Mouse (Mus musculus) lung, postnatal 25 days (tissue): ENCODE data around the gene Kcnj6.

Experiments
- DNase-seq: peaks from one replicate; pipeline ENCODE4 v3.0.0; 2022; ENCODE audit warnings: low spot score

The Kcnj6 gene

DNA sequence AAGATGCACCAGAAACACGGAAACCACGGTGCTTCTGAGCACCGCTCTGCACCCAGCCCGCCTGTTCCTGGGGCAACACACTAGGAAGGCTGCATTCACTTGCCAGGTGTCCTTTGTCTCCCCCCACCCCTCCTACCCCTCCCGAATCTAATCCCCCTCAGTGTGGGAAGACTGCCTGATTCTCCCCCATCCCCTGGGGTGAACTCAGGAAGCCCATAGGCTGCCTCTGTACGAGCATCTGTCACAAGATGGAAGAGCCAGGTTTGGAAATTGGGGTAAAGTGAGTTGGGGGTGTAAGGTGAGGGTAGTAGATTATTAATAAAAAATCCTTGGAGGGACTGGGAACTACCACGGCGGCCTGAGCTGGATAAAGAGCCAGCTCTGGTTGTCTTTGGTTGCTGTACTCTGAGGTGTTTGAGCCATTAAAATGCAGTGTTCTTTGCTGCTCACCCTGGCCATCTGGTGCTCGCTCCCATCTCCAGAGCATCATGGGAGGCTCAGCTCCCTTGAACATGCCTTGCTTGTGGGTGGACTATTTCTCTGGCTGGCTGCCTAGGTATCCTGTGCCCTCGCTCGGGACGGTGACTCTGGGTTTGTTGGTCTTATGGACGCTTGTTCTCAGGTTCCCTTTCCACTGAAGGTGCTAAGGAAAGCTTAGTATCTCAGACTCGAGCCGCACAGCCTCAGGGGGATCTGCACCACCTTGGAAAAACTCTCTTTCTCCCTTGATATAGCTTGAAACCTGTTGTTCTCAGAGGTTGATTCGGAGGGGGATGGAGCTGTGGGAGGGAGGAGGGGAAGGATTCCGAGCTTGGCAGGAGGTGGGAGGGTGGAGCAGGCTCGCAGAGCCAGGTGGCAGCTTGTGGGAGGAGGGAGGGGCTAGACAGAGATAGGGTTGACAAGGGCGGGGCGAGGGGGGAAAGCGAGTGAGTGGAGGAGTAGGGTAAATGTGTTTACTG is 65.9 kb downstream of the Kcnj6 start:
- no peak for DNase-seq

DNA sequence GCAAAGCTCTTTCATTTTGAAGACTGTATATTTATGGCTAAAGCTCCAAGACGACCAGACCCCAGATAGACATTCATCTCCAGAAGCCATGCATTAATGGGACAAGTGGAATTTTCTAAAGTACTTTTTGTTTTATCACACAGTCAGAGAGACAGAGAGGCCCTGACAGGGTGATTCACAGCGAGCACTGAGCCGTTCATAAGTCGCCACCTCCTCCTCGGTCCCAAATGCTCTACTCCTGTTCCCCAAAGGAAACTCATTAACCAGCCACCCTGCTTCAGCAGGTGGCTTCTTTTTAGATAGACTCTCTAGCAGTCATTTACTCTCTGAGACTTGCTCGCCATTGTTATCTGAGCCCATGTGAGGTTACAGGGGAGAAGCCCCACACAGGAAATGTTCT is 72.1 kb downstream of the Kcnj6 start:
- DNase-seq: no peak

DNA sequence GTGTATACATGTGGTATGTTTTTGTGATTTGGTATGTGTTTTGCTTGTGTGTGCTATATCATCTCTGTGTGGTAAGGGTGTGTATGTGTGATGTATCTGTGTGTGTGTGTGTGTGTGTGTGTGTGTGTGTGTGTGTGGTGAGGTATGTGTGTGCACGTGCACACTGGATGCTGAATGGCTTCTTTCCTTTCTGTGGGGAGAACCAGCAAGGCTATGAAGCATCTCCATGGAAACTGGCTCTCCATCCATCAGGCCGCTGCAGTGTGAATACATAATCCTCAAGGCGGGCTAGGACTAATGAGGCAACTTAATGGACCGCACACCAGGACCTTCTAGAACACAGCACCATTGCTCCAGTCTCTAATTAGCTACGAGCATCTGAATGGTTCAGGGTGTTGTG is 78.3 kb downstream of the Kcnj6 start:
- no peak for DNase-seq

DNA sequence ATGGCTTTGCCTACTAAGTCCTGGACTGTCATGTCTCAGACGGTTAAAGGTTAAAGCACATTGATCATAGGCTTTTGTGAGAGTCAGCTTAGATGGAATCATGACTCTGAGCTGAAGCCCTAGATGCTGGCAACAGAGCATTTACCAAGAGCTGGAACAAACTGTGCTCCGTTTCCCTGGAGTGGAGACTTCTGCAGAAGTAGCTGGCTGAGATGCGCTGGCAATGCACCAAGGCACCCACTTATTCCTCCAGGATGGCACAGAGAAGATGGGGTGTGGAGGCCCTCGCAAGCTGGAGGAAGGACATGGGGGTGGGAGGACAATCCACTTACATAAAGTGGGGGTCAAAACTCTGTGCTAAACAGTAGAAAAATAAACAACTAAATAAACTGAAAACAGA is 91.5 kb downstream of the Kcnj6 start:
- DNase-seq: no peak

DNA sequence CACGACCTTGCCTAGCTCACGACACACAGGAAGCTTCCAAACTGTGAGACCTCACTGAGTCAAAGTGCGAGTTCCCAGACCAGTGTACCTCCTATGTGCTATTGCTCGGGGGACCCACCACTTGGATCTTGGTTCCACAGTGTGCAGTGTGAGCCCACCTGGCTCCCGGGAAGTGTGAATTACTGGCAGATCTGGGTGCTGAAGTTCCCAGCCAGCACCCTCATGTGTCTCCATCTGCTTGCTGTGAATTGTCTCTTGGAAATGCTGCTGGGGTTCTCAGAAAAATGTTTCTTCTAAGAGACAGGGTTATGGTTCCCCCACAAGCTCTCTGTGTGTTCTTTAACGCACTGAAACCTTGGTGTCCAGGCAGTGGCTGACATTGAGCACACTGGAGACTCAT is 98.7 kb downstream of the Kcnj6 start:
- DNase-seq: no peak

DNA sequence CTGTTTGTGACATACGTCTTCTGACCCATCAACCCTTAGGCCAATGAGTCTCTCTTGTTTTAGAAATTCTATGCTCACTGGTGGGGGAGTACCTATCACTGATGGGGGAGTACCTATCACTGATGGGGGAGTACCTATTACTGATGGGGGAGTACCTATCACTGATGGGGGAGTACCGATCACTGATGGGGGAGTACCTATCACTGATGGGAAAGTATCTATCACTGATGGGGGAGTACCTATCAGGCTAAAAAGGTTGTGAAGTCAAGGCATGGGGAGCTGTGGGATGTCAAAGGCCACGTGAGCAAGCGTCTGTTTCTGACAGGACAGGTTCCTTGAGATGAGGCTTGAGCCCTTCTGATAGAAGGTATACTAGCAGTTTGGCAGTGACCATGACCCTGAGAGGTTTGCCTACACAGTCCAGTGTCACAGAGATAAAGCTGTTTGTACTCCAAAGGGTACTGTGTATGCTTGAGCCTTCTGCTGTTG is 105.3 kb downstream of the Kcnj6 start:
- no peak for DNase-seq

DNA sequence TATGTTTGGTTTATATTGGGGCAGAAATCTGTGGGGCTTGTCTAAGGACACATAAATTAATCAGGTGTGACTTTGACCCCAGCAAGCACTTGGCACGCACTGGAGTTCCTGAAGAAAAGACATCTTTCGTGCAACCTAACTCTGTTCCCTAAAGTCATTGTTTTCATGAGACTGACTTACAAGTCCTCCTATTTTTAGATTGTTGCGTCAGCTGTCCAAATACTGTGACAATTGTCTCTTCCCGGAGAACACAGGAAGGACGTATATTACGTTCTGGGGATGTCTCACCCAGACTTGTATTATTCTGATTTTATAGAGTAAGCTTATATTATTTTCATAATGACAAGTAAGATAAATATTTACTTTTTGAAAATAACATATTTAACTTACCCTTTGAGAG is 106.9 kb downstream of the Kcnj6 start:
- no peak for DNase-seq

DNA sequence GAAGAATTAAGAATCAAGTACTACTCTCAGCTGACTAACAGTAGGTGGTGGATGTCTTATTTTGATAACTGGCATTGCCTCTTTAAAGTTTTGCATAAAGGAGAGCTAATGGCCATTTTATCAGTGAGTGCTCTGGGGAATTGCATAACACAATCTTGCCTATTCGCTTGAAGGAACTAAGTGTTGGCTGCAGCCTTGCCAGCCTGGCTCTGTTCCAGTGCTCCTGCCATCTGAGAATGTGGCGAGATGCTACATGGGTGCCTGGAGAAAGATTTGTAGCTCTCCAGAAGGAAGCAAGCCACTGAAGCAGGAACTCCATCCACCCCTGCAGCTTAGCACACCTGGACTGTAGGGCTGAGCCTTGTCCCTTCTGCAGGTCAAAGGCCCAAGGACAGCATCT is 107.4 kb downstream of the Kcnj6 start:
- no peak for DNase-seq

DNA sequence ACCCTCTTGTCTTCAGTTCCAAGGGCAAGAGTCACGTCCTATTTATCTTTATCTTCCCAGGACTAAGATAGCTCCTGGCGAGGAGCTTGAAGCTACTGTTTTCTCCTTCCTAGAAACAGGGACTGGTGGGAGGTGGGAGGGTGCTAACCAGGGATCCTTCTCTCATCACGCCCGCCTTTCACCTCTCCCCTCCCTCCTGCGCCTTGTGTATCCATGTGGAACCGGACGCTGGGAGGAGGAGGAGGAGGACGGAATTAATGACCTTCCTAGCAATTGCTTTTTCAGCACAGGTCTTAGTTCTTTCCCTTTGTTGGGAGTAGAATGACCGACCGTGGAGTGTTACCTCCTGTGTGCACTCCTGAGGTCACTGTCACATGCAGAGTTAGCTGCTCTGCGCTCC is 108.9 kb downstream of the Kcnj6 start:
- DNase-seq: no peak

DNA sequence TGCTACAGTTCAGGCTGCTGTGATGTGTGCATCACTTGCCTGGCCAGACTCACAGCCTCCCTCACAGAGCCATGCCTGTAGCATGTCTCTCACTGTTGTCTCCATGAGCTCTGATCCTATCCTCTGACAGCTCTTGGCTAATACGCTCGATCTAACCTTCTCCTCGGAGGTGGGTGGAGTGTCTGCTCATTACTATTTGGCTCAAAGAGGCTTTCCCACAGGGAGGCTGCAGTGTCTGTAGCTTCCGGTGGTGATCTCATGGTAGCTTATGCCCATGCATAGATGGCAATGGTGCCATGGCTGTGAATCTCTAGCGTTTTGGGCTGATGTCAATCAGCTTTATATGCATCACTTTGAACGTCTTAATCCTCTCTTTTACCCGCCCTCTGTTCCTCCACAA is 111.1 kb downstream of the Kcnj6 start:
- no peak for DNase-seq

DNA sequence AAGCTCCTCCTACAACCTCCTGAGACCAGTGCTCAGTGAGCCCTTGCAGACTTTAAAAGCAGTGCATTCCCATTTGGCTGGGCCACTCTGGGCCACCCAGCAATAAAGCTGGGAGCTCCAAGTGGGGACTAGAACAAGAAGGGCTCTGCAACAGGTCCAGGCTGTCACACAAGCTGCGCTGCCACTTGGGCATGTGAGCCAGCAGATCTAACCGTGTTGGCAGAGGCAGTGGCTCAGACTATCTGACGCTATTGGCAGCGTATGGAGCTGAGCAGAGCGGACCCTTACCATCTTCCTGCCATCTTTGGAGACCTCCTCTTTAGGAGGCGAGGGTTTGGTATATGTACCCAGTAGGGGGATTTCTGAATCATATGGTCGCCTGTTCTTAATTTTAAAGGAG is 112.4 kb downstream of the Kcnj6 start:
- DNase-seq: no peak

DNA sequence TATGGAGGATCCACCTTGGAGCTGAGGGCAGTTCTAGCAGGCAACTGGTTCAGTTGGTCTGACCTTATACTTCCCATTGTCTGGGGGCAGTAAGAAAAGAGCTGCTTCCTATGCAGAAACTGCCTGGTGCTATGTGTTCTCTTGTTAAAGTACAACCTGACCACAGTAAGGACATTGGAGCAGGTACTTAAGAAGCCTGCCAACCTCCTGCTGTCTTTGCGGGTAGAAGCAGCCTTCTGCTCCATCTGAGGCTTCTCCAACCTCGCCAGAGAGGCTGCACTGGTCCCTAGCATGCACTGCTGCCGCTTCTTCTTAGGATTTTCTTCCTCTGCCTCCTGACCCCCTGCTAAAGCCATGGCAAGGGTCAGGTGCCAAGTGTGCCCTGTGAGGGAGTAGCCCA is 113.6 kb downstream of the Kcnj6 start:
- DNase-seq: no peak

DNA sequence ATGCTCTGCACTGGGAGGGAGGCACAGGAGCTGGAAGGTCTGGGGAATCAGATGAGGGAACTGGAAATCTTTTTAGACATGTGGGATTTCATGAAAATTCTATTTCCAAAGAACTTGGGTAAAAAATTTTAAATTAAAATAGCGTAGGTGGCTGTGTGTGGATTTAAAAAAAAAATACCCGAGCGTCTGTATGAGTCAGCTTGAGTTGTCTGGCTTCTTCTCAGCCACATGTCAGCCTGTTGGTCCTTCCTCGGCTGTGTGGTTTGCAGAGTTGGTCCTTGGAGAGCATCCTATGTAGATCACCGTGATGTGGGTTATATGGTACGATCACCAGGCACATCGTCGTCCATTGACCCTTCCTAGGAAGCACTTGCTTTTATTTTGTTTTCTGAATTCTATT is 114.3 kb downstream of the Kcnj6 start:
- DNase-seq: no peak

DNA sequence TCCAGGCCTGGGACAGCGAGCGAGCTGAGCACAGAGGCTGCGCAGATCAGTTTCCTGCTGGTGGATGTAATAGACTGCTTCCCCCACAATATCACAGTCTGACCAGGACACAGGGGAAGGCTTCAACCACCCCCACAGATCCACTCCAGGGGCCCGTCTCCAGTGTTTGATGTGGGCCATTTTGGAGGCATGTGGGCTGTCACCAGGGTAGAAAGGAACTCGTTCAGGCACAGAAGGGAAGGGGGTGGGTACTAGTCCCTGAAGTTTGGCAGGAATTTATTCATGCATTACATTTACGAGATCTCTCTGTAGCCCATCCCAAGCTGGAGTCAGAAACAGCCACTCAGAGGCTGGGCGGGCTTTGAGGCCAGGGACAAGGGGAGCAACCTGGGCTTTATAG is 115.4 kb downstream of the Kcnj6 start:
- DNase-seq: no peak

DNA sequence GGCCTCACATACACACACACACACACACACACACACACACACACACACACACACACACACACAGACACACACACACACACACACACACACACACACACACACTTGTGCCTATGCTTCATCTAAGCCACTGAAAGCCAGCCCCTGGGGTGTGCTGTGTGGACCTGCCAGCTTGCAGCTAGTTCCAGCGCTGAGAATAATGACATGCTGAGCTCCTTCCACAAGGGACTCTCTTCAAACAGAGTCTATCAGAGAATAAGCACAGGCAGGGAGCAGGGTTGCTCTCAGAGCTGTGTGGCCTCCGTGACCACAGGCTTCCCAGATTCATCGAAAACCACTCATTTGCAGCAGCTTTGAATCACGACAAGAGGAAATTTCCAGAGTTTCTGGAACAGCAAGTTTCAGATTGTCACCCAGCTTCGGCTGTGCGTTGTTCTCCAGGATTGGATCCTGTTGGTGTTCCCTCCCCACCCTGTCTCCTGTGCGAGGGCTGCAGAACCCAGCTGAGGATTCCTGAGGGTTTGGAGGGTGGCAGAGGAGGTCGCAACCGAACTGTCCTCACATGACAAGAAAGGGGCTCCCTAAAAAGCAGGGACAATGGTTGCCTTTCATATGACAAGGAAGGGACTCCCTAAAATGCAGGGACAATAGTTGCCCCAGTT is 124.8 kb downstream of the Kcnj6 start:
- no peak for DNase-seq

DNA sequence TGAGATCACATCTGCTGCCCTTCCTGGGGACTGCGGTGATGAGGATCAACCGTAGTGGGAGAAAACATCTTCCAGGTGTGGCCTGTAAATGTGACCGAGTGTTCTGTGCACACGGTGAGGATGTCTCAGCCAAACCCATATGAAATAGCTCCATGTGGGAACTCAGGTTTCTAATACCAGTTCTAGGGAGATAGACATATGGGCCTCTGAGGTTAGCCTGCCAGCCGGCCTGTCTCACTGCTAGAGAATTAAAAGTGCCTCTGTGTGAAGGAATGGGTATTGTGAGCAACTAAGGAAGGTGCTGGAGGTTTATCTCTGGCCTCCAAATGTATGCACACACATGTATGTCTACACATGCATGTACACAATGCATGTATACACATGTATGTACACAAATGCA is 129.1 kb downstream of the Kcnj6 start:
- no peak for DNase-seq

DNA sequence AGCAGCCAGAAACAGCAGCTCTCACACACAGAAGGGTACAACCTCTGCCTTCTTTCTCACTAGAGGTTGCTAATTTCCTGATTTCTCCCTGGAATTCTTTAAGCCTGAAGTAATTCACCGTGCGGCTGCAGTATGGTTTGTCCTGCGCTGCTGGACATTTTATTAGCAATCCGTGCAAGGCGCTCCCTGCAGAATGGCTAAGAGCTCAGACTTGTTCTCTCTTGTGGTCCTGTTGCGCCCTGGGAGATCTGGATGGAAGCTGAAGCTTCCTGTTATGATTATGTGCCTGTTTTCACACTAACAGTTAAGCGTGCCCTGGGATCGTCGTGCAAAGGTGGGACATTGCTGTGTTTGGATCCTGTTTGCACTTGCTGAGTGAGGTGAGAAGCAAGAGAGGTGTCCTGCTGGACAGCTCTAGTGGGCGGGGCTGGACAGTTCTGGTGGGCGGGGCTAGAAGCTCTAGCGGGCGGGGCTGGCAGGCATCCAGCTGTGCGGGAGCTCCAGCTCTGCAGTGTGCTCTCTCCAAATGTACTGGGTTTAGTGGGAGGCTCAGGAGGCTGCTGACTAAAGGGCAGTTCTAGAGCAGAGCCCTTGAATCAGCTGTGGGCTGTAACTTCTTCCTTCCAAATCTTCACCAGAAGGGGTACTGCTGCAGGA is 131.1 kb downstream of the Kcnj6 start:
- no peak for DNase-seq

DNA sequence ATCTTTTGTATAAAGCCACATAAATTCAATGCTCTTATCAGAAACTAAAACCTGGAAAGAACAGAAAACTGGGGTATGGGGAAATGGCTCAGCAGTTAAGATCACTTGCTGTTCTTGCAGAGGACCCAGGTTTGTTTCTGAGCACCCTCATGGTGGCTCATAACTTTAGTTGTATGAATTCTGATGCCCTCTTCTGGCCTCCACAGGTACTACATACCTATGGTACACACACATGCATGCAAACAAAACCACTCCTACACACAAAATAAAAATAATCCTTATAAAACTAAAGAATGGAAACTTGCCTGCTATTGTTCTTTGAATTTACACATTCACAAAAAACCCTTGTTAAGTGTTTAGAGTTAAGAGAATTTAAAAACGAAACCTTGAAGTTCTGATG is 131.7 kb downstream of the Kcnj6 start:
- no peak for DNase-seq

DNA sequence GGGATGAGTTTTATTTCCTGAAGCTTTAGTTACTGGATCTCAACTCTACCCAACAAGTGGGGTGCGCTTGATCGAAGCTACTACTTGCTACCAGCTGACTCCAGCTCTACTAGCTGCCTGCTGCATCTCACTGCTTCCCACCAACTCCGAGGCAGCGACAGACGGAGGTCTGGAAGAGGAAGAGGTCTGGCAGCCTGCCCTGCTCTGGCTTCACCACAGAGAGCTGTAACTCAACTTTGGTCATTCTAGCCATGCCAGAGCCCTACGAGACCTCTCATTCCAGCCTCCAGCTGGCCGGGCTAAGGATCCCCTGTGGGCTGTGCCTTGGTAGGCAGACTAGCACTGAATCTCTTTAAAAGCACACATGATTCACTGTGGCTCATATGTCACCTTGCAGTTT is 132.4 kb downstream of the Kcnj6 start:
- DNase-seq: no peak

DNA sequence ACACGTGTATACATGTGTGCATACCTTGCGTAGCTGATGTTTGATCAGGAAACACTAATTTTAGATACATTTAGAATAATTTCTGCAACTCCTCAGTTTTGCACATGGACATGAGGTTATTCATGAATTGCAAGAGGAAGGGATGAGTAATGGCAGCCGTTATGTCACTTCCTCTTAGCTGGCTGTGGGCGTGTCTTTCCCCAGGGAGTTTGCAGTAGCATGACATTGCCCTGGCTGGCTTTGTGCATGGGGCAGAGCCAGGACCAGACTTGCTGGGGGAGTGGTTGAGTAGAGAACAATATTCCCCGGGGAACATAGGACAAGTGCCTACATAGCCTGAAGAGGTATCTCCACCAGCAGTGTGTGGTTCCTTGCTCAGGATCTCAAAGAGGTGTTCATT is 134.0 kb downstream of the Kcnj6 start:
- no peak for DNase-seq

DNA sequence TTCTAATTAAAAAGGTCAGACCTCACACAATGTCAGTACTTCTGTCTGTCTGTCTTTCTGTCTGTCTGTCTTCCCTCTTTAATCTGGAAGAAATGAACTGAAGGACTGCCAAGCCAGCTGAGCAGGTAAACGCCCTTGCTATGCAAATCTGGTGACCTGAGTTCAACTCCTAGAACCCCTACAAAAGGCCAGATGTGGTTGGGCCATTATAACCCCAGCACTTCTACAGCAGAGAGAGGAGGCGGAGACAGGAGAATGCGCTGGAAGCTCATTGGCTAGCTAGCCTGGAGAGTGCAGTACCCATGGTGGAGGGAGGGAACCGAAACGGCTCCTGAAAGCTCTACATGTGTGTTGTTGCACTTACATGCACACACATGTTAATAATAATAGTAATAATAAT is 141.5 kb downstream of the Kcnj6 start:
- DNase-seq: no peak

DNA sequence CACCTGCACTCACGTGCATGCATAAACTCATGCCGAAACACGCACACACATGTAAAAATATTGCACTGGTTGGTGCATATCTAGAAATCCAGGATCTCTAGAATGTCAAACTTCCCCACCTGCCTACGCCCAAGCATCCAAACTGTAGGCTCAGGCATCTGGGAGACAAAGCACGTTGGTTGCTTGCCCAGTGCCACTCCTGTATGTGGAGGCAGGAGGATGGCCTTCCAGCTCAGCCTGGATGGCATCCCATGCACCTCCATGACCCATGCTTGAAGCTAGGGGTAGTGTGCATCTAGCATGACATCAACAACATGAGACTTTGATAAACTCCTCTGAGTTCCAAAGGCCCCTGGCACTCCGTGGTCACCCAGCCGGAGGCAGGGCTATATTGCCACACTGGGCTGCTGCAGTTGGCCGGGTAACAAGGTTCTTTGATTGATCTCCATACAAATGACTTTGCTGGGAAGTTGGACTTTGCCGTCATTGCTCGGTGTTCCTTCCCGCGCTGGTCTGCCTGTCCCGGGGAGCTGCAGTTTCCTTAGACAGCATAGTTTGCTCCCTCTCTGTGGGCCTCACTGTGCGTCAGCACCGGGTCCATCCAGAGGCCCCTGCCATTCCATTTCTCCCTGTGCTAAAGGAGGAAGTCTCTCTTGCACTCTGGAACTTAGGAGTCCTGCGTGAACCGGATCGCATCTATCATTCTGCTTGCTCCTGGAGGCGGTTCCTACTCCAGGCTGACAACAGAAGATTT is 144.9 kb downstream of the Kcnj6 start:
- no peak for DNase-seq
